Mouse (Mus musculus): ENCODE results near the gene Vav1. TPM values are rescaled to one million over a fixed set of nuclear protein-coding genes. Genes with fewer than 3 reads are reported as not detected.
A peak's percentile ranks its signal among the peaks of the same experiment; 100 is the strongest.

The Vav1 gene
- polyA plus RNA-seq, 1 experiment from 2014 or later = 1.4 TPM

DNA sequence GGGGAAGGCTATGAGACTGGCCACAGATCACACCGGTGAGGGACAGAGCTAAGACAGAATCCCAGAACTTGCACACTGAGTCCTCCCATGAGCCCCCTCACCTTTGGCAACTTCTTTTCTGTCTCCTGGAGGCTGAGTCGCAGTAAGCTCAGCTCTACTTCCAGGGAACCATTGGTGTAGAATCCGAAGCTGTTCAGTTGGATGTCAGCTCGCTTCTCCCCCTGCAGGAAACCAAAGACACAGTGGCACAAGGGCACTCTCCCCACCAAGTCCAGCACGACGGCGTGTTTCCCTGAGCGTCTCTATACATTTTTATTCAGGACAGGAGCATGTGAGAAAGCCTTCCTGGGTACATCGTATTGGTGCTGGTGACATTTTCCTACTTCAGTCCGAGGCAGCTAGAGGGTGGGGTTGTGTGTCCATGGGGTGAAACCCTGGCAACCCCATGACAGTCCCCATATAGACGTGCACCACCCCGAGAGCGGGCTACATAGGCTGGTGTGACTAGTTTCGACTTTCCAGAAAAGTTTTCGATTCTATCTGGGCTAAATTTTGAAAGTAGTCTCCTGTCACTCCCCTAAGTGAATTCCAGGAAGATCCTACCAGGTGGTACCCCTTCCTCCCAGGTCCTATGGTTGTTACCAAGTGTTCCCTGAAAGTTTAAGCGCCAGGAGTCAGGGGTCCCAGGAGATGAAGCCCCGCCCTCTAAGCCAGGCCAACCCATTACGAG is 32.1 kb upstream of the Vav1 start:
- 4% methylated on average over 18 of the region's 18 CpGs for WGBS
- Histone ChIP-seq H3K4me3 (peak overlapping the region; percentile 82), H3K36me3 (replicated peaks) (peaks cover 30% of the 10 kb centered on the region), H3K27me3 (replicated peaks; ENCODE audit: low read depth, poor library complexity, severe bottlenecking) (no peaks in the 10 kb centered on the region), H3K9me3 (0 out of 2 replicates have a peak, but pooled peaks cover 1% of the 10 kb centered on the region), H3K4me1 (peaks cover 34% of the 10 kb centered on the region), H3K27ac (replicated peaks) (peak overlapping the region; percentile 97)
- peak; percentile 16 for DNase-seq (ENCODE audit: low spot score)

DNA sequence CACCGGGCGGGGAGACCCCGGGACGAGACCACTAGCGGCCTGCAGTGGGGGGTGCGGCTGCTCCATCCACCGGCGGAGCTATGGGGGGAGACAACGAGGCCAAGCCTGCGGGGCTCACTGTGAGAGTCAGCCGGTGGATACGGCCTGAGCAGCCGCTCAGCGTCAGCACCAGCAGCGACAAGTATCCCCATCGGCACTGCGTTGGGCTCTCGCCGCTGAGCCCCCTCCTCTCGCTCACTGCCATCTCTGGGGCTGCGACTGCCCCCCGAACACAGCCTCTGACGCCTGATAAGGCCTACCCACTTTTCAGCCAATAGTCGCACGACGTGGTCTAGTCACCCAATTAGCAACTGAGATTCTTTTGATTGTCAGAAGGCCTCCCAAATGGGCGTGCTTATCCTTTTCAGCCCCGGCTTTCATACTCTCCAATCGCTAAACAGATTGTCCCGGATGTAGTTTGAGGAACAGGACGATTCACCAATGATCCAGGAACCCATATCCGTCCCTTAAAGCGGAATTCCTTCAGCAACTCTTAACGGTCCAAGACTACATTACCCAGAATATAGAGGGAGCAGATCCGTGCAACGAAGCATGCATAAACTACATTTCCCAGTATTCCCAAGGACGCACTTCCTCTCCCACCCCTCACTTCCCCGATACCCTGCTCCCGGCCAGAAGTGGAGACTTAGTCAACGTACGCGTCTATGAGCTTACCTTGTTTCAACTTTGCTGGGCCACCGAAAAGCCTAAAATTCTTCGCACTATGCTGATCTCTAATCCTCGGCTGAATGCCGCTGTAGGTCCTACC is 31.3 kb upstream of the Vav1 start:
- no peaks in the 10 kb centered on the region for H3K27me3 ChIP-seq (replicated peaks; ENCODE audit: low read depth, poor library complexity, severe bottlenecking)

GRCm38 (mm10) chr17:57248201-57248699 is 30.6 kb upstream of the Vav1 start, which contains the start of gene Gpr108:
Gene Gpr108, minus strand, starts transcription at chr17:57248446.
- Histone ChIP-seq H3K27ac (replicated peaks) (peak within 1 kb of the TSS; percentile 97), H3K4me1 (peaks cover 34% of the 10 kb centered on the region), H3K36me3 (replicated peaks) (peaks cover 20% of the 10 kb centered on the region), H3K4me3 (peak within 1 kb of the TSS; percentile 82), H3K9me3 (no peaks in the 10 kb centered on the region), H3K27me3 (replicated peaks; ENCODE audit: low read depth, poor library complexity, severe bottlenecking) (no peaks in the 10 kb centered on the region)
- peak; percentile 87 for DNase-seq (ENCODE audit: low spot score)
- 1% methylated on average over 12 of the region's 12 CpGs for WGBS

More for the DNA sequence above, 31.3 kb upstream of the Vav1 start:
- WGBS = under 1% methylated on average over 46 of the region's 46 CpGs
- Histone ChIP-seq H3K9me3 (no peaks in the 10 kb centered on the region), H3K36me3 (replicated peaks) (peaks cover 22% of the 10 kb centered on the region), H3K4me3 (peak overlapping the region; percentile 82), H3K27ac (replicated peaks) (peak overlapping the region; percentile 97), H3K4me1 (peaks cover 34% of the 10 kb centered on the region)
- DNase-seq (ENCODE audit: low spot score) = peak; percentile 94

- no peaks in the 10 kb centered on the region for H3K9me3 ChIP-seq
- H3K4me3 ChIP-seq = peak overlapping the region; percentile 82
- no peaks in the 10 kb centered on the region for H3K27me3 ChIP-seq (replicated peaks; ENCODE audit: low read depth, poor library complexity, severe bottlenecking)
- 9% methylated on average over 13 of the region's 13 CpGs for WGBS
- peaks cover 23% of the 10 kb centered on the region for H3K36me3 ChIP-seq (replicated peaks)
- H3K4me1 ChIP-seq = peaks cover 34% of the 10 kb centered on the region
- peak overlapping the region; percentile 82 for H3K27ac ChIP-seq (replicated peaks)
- DNase-seq (ENCODE audit: low spot score) = peak; percentile 38
Measured at GRCm38 (mm10) chr17:57248771-57249170, 30.1 kb upstream of the Vav1 start.

- H3K36me3 ChIP-seq (replicated peaks) = peaks cover 23% of the 10 kb centered on the region
- peak; percentile 97 for DNase-seq (ENCODE audit: low spot score)
- under 1% methylated on average over 52 of the region's 52 CpGs for WGBS
Measured at GRCm38 (mm10) chr17:57249186-57250181, 29.4 kb upstream of the Vav1 start, which contains the start of gene Trip10. Gene Trip10, plus strand, starts transcription at chr17:57249455.

DNA sequence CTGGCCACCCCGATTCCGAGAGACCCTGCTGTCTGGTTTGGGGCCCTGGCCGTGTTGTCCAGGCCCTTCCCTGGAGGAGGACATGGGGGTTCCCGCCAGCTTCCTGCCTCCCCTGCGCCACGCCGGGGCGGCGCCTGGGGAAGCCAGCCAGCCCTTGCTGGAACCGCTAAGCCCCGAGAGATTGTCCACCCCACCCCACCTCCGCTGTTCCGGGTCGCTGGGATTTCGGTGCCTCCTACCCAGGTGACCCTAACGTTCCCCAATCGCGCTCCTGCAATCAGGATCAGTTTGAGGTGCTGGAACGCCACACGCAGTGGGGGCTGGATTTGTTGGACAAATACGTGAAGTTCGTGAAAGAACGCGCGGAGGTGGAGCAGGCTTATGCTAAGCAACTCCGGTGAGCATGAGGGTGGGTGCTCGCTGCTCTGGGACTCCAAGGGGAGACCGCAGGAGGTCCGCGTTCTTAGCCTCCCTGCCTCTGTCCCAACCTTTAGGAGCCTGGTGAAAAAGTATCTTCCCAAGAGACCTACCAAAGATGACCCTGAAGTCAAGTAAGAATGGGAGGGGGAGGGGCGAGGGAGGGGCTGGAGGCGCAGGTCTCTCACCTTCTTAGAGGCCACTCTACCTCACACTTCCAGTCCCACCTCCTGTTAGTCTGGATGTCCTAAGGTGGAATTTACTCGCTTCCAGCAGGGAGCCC is 28.3 kb upstream of the Vav1 start:
- peak; percentile 48 for DNase-seq (ENCODE audit: low spot score)
- 3% methylated on average over 33 of the region's 33 CpGs for WGBS
- Histone ChIP-seq H3K4me3 (peak overlapping the region; percentile 82), H3K27ac (replicated peaks) (peak overlapping the region; percentile 89), H3K9me3 (no peaks in the 10 kb centered on the region), H3K27me3 (replicated peaks; ENCODE audit: low read depth, poor library complexity, severe bottlenecking) (no peaks in the 10 kb centered on the region), H3K36me3 (replicated peaks) (peaks cover 28% of the 10 kb centered on the region), H3K4me1 (peaks cover 34% of the 10 kb centered on the region)

More at GRCm38 (mm10) chr17:57249186-57250181, 29.4 kb upstream of the Vav1 start, which contains the start of gene Trip10:
- no peaks in the 10 kb centered on the region for H3K9me3 ChIP-seq
- no peaks in the 10 kb centered on the region for H3K27me3 ChIP-seq (replicated peaks; ENCODE audit: low read depth, poor library complexity, severe bottlenecking)
- peak within 1 kb of the TSS; percentile 89 for H3K27ac ChIP-seq (replicated peaks)
- peak within 1 kb of the TSS; percentile 82 for H3K4me3 ChIP-seq
- H3K4me1 ChIP-seq = peaks cover 34% of the 10 kb centered on the region

DNA sequence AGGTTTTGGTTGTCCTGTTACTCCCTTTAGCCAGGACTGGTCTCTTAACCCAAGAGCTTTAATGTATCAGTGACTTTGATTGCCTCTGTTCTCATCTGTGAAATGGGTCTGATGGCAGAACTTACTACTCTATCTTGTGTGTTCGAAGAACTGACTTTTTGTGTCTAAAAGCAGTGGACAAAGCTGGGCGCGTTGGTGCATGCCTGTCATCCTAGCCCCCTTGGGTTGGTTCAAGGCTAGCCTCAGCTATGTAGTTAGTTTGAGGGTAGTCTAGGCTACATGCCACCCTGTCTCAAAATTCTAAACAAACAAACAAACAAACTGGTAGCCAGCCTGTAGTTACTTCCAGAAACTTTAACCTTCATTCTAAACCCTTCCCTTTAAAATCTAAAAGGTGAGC is 27.5 kb upstream of the Vav1 start:
- peaks cover 36% of the 10 kb centered on the region for H3K36me3 ChIP-seq (replicated peaks)
- DNase-seq (ENCODE audit: low spot score) = no peak
- no peaks in the 10 kb centered on the region for H3K27me3 ChIP-seq (replicated peaks; ENCODE audit: low read depth, poor library complexity, severe bottlenecking)
- H3K4me3 ChIP-seq = peak overlapping the region; percentile 82; the same call in 1 of the 2 replicates
- no peak overlapping the region for H3K27ac ChIP-seq (replicated peaks)
- H3K4me1 ChIP-seq = peaks cover 27% of the 10 kb centered on the region
- H3K9me3 ChIP-seq = no peaks in the 10 kb centered on the region
- WGBS = 95% methylated on average over 3 of the region's 3 CpGs

DNA sequence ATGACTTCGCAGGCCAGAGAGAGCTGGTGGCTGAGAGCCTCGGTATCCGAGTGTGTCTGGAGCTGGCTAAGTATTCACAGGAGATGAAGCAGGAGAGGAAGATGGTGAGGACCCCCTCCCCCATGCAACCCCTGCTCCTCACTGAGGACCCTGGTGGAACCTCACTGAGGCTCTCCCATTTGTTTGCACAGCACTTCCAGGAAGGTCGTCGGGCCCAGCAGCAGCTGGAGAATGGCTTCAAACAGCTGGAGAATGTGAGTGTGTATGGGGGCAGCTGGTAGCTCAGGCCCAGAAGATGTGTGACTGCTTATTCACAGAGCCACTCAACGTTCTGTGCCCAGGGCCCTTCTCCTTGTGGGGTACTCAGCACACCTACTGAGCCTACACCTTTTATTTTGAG is 25.6 kb upstream of the Vav1 start:
- H3K36me3 ChIP-seq (replicated peaks) = peaks cover 53% of the 10 kb centered on the region
- H3K4me1 ChIP-seq = peaks cover 21% of the 10 kb centered on the region
- no peaks in the 10 kb centered on the region for H3K9me3 ChIP-seq
- no peak for DNase-seq (ENCODE audit: low spot score)
- no peaks in the 10 kb centered on the region for H3K27me3 ChIP-seq (replicated peaks; ENCODE audit: low read depth, poor library complexity, severe bottlenecking)
- no peak overlapping the region for H3K27ac ChIP-seq (replicated peaks)
- WGBS = 80% methylated on average over 6 of the region's 6 CpGs
- H3K4me3 ChIP-seq = no peak overlapping the region

GRCm38 (mm10) chr17:57255354-57255753 is 23.5 kb upstream of the Vav1 start:
- 92% methylated on average over 14 of the region's 14 CpGs for WGBS
- no peak for DNase-seq (ENCODE audit: low spot score)
- peaks cover 74% of the 10 kb centered on the region for H3K36me3 ChIP-seq (replicated peaks)
- H3K9me3 ChIP-seq = no peaks in the 10 kb centered on the region
- H3K27me3 ChIP-seq (replicated peaks; ENCODE audit: low read depth, poor library complexity, severe bottlenecking) = no peaks in the 10 kb centered on the region
- H3K27ac ChIP-seq (replicated peaks) = no peak overlapping the region
- H3K4me3 ChIP-seq = no peak overlapping the region
- H3K4me1 ChIP-seq = peaks cover 8% of the 10 kb centered on the region

DNA sequence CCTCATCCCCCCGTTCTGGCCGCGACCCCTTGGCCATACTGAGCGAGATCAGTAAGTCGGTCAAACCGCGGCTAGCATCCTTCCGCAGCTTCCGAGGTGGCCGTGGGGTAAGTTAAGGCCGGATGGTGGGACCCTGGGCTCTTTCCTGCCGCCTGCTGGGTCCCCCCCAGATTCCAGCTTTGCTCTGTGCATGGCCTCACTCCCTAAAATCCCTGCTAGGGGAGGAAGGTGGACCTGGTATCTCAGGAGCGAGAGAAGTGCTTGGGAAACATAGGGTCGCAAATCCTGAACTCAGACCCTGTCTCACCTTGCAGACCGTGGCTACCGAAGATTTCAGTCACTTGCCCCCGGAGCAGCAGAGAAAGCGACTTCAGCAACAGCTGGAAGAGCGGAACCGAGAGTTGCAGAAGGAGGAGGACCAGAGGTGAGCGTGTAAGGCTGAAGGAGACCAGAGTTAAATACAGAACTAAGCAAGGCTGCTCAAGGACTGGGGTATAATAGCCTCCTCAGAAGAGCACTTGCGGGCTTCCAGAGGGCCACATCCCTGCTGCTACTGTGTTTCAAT is 21.9 kb upstream of the Vav1 start:
- WGBS = 94% methylated on average over 22 of the region's 22 CpGs

DNA sequence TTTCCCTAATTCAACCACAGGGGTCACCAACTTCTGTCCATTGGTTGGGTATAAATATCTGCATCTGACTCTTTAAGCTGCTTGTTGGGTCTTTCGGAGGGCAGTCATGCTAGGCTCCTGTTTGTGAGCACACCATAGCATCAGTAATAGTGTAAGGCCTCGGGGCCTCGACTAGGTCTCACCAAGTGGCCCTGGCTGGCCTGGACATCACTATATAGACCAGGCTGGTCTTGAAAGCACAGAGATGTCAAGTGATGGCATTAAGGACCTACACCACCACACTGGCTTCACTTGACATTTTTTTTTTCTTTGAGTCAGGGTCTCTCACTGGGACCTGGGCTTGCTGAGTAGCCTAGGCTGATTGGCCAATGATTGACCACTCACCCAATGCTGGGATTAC is 20.7 kb upstream of the Vav1 start:
- 94% methylated on average over 3 of the region's 3 CpGs for WGBS
- Histone ChIP-seq H3K27me3 (replicated peaks; ENCODE audit: low read depth, poor library complexity, severe bottlenecking) (no peaks in the 10 kb centered on the region), H3K9me3 (no peaks in the 10 kb centered on the region), H3K4me3 (no peak overlapping the region), H3K36me3 (replicated peaks) (peaks cover 98% of the 10 kb centered on the region), H3K27ac (replicated peaks) (no peak overlapping the region), H3K4me1 (no peaks in the 10 kb centered on the region)
- DNase-seq (ENCODE audit: low spot score) = no peak

More for the DNA sequence above, 21.9 kb upstream of the Vav1 start:
- peaks cover 90% of the 10 kb centered on the region for H3K36me3 ChIP-seq (replicated peaks)
- no peaks in the 10 kb centered on the region for H3K4me1 ChIP-seq
- H3K27ac ChIP-seq (replicated peaks) = no peak overlapping the region
- H3K9me3 ChIP-seq = no peaks in the 10 kb centered on the region
- DNase-seq (ENCODE audit: low spot score) = no peak
- H3K27me3 ChIP-seq (replicated peaks; ENCODE audit: low read depth, poor library complexity, severe bottlenecking) = no peaks in the 10 kb centered on the region
- no peak overlapping the region for H3K4me3 ChIP-seq

Data from embryonic facial prominence, embryonic 10.5 days (tissue).